27 mouse cellular contexts compared by ENCODE assay signal in the genomic region with DNA sequence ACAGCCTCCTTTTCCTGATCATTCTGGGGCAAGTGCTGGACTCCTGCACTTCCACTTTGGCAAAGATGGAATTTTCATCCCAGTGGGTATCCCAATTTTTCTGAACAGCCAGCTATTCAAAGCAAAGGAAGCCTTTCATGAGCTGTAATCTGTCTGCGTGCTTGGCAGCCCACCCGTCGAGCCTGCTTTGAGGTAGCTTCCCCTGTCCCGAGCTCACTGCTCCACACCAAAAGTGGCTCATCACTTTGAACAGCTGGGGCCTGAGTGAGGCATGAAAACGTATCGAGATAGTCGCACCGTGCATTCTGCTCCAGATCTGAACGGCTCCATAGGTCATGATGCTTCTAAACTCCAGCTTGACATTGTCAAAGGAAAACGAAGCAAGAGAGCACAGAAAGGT.
A peak's percentile ranks its signal among the peaks of the same experiment; 100 is the strongest.
DNase-seq lines count a peak whose midpoint lies in the region; ATAC-seq and TF ChIP-seq lines count a peak whose summit lies in the region.
"Had no signal": no experiment of that assay in that cellular context is flagged by ENCODE, and none has a peak within 500 bp of the region (broad histone marks: within the 10 kb centered on the region; RNA-seq: fewer than 3 reads in every experiment).

No protein-coding gene starts in this region.

- ATAC-seq in forebrain, postnatal 0 days: no peak
- no peak for ATAC-seq in midbrain, embryonic 14.5 days (ENCODE audit: low FRiP score, low TSS enrichment)
- ATAC-seq: intestine, postnatal 0 days had no signal

- H3K27me3 ChIP-seq in forebrain, embryonic 10.5 days (ENCODE audit: poor library complexity, severe bottlenecking): no peaks in the 10 kb centered on the region
- no peaks in the 10 kb centered on the region for H3K27me3 ChIP-seq in forebrain, postnatal 0 days (ENCODE audit: insufficient read depth, low read length)
- no peaks in the 10 kb centered on the region for H3K27me3 ChIP-seq in midbrain, embryonic 14.5 days (ENCODE audit: control insufficient read depth, insufficient read depth, low read length)
- no peaks in the 10 kb centered on the region for H3K27me3 ChIP-seq in midbrain, embryonic 10.5 days (ENCODE audit: low read depth, poor library complexity, severe bottlenecking)
- H3K27me3 ChIP-seq: embryonic facial prominence, embryonic 15.5 days; heart, embryonic 12.5 days; limb, embryonic 13.5 days; liver, embryonic 13.5 days; megakaryocyte, embryonic 14.5 days had no signal

- DNase-seq in forebrain, embryonic 10.5 days (ENCODE audit: extremely low spot score, low spot score): no peak
- DNase-seq in forebrain, postnatal 0 days: no peak
- DNase-seq in midbrain, embryonic 14.5 days: peak; percentile 42
- no peak for DNase-seq in midbrain, embryonic 10.5 days (ENCODE audit: low spot score)
- DNase-seq in Muller cell, postnatal 12 days (ENCODE audit: inconsistent ontology term): peak; percentile 22
- peak; percentile 13 for DNase-seq in embryo, embryonic 11 days
- no peak for DNase-seq in liver
- no peak for DNase-seq in layer of hippocampus, adult 8-10 months (ENCODE audit: low spot score in 2 of 2)
- DNase-seq: cerebellum, adult 18-20 months; cerebellum, postnatal 14 days; gastrocnemius, postnatal 10 days; heart, postnatal 10 days; kidney, postnatal 25 days; layer of hippocampus, postnatal 36 days; liver, embryonic 13.5 days; lung, adult 2 months; lung, postnatal 36 days; right cerebral cortex, postnatal 14 days; spleen, adult 18-20 months; thymus, postnatal 25 days had no signal

- H3K4me3 ChIP-seq in forebrain, embryonic 10.5 days: no peak overlapping the region
- H3K4me3 ChIP-seq in forebrain, postnatal 0 days (ENCODE audit: low read depth, low read length): no peak overlapping the region
- H3K4me3 ChIP-seq in midbrain, embryonic 14.5 days (replicated peaks; ENCODE audit: low read depth, low read length): no peak overlapping the region
- no peak overlapping the region for H3K4me3 ChIP-seq in midbrain, embryonic 10.5 days
- H3K4me3 ChIP-seq: embryonic facial prominence, embryonic 15.5 days; heart, embryonic 12.5 days; hindbrain, embryonic 10.5 days; layer of hippocampus, adult 2 months; limb, embryonic 13.5 days; liver, embryonic 13.5 days; megakaryocyte, embryonic 14.5 days had no signal

- no peak overlapping the region for H3K4me2 ChIP-seq in forebrain, postnatal 0 days (ENCODE audit: low read depth)
- H3K4me2 ChIP-seq in midbrain, embryonic 14.5 days (ENCODE audit: low read length): no peak overlapping the region
- H3K4me2 ChIP-seq: embryonic facial prominence, embryonic 15.5 days; heart, embryonic 12.5 days; limb, embryonic 13.5 days; liver, embryonic 13.5 days had no signal

- no peak overlapping the region for H3K9ac ChIP-seq in forebrain, postnatal 0 days
- H3K9ac ChIP-seq in midbrain, embryonic 14.5 days (replicated peaks; ENCODE audit: low read length): no peak overlapping the region
- H3K9ac ChIP-seq: embryonic facial prominence, embryonic 15.5 days; heart, embryonic 12.5 days; limb, embryonic 13.5 days; liver, embryonic 13.5 days had no signal

- H3K9me3 ChIP-seq in forebrain, embryonic 10.5 days: peaks cover 4% of the 10 kb centered on the region; the same call in 1 of the 2 replicates
- no peaks in the 10 kb centered on the region for H3K9me3 ChIP-seq in forebrain, postnatal 0 days (ENCODE audit: low read length)
- H3K9me3 ChIP-seq in midbrain, embryonic 14.5 days (ENCODE audit: control insufficient read depth, low read length): no peaks in the 10 kb centered on the region
- H3K9me3 ChIP-seq in midbrain, embryonic 10.5 days (replicated peaks): peaks cover 6% of the 10 kb centered on the region; the same call in 1 of the 2 replicates
- H3K9me3 ChIP-seq: embryonic facial prominence, embryonic 15.5 days; hindbrain, embryonic 10.5 days; liver, embryonic 13.5 days had no signal

- no peak for TF ChIP-seq CTCF in forebrain, postnatal 0 days (IDR thresholded peaks at IDR 0.05; ENCODE audit: low read depth)

- peaks cover 14% of the 10 kb centered on the region for H3K4me1 ChIP-seq in forebrain, embryonic 10.5 days
- H3K4me1 ChIP-seq in forebrain, postnatal 0 days (ENCODE audit: insufficient read depth): no peaks in the 10 kb centered on the region
- H3K4me1 ChIP-seq in midbrain, embryonic 14.5 days (ENCODE audit: control insufficient read depth, insufficient read depth, low read length): peaks cover 8% of the 10 kb centered on the region; the same call in 1 of the 2 replicates
- peaks cover 14% of the 10 kb centered on the region for H3K4me1 ChIP-seq in midbrain, embryonic 10.5 days
- H3K4me1 ChIP-seq: embryonic facial prominence, embryonic 15.5 days; heart, embryonic 12.5 days; limb, embryonic 13.5 days; liver, embryonic 13.5 days; megakaryocyte, embryonic 14.5 days had no signal

- no peaks in the 10 kb centered on the region for H3K36me3 ChIP-seq in forebrain, embryonic 10.5 days (replicated peaks)
- no peaks in the 10 kb centered on the region for H3K36me3 ChIP-seq in forebrain, postnatal 0 days (ENCODE audit: insufficient read depth)
- H3K36me3 ChIP-seq in midbrain, embryonic 14.5 days (ENCODE audit: control insufficient read depth, insufficient read depth, low read length): no peaks in the 10 kb centered on the region
- no peaks in the 10 kb centered on the region for H3K36me3 ChIP-seq in midbrain, embryonic 10.5 days
- H3K36me3 ChIP-seq: embryonic facial prominence, embryonic 15.5 days; heart, embryonic 12.5 days; hindbrain, embryonic 10.5 days; limb, embryonic 13.5 days; liver, embryonic 13.5 days had no signal

- WGBS in forebrain, embryonic 10.5 days: 46% methylated on average over 10 of the region's 10 CpGs
- 29% methylated on average over 10 of the region's 10 CpGs for WGBS in forebrain, postnatal 0 days
- 20% methylated on average over 10 of the region's 10 CpGs for WGBS in midbrain, embryonic 14.5 days
- 44% methylated on average over 10 of the region's 10 CpGs for WGBS in midbrain, embryonic 10.5 days

- 0 out of 2 replicates have a peak overlapping the region, but pooled peaks have one; percentile 35 for H3K27ac ChIP-seq in forebrain, embryonic 10.5 days
- H3K27ac ChIP-seq in forebrain, postnatal 0 days (ENCODE audit: low read depth, low read length): no peak overlapping the region
- H3K27ac ChIP-seq in midbrain, embryonic 14.5 days (replicated peaks; ENCODE audit: low read depth, low read length): no peak overlapping the region
- H3K27ac ChIP-seq in midbrain, embryonic 10.5 days (replicated peaks): no peak overlapping the region
- H3K27ac ChIP-seq: embryonic facial prominence, embryonic 15.5 days; hindbrain, embryonic 10.5 days; layer of hippocampus, adult 2 months; limb, embryonic 13.5 days; liver, embryonic 13.5 days had no signal

Comparison
In these comparisons a context has a peak if more than half of its experiments do, and no peak if none do; other contexts are left out.
1. DNase-seq: peak in midbrain, embryonic 14.5 days (single experiment), Muller cell, postnatal 12 days (single experiment) and embryo, embryonic 11 days (single experiment); none in forebrain, embryonic 10.5 days (single experiment), forebrain, postnatal 0 days (single experiment), midbrain, embryonic 10.5 days (single experiment), liver (single experiment) and layer of hippocampus, adult 8-10 months (0 of 2).